Mouse (Mus musculus): ENCODE data around the gene Gm49661. TPM values are rescaled to one million over a fixed set of nuclear protein-coding genes. Genes with fewer than 3 reads are reported as not detected.

The Gm49661 gene
- total RNA-seq, 2 experiments from 2014 or later, result not detected

DNA sequence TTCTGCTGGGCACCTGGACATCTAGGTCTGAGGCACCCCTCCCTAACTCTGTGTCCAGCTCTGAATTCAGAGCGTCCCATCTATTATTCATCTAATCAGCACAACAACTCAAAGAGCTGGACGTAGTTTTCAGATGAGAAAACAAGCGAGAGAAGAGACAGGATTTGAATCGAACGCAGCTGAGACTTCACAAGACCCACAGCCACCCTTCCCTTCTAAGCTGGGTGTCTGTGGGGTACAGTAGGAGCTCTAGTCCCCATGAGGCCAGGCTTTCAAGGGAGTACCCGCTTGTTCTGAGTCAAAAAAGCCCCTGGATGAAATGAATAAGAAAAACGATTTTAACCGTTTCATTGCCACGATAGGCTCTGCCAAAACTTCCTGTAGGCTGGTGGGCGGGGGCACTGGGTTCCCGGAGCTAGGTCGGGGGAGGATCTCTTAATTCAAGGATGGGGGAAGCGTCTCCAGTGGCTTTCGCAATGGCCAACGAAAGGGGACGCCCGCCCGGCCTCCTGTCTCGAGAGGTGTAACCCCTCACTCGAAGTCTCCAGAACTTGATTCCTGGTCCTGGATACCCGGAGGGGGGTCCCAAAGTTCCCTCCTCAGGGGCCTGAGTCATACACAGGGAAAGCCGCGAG lies 15.9 kb upstream of the Gm49661 start:
- intact Hi-C loops (cut with DNase I), result no loop called here
- no peak for DNase-seq (ENCODE audit: low spot score)

- intact Hi-C loops (cut with DNase I), result no loop called here
- DNase-seq (ENCODE audit: low spot score), result no peak
Measured at GRCm38 (mm10) chr8:84984294-84985048, 15.2 kb upstream of the Gm49661 start.

DNA sequence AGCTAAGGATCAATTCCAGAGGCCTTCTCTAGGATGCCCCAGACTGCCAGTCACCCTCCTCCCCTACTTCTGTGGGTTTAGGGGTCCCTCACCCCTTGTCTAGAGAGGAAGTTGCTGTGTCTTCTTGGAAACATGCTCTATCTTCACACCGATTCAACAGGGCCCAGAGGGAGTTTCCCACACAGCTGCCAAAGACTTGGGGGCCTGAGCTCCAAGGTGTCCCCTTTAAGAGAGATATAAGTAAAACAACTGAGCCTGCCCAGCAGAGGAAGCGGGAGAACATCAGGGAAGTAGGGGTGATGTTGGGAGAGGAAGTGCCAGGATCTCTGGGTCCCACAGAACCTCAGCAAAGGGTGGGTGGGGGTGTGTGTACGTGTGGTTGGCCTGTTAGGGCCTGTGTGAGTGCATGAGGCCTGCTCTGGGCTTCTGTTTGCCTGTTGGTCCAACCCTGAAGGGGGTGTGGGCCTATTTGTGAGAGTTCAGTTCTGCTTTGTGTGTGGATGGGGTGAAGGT lies 13.3 kb upstream of the Gm49661 start:
- DNase-seq (ENCODE audit: low spot score), result no peak
- intact Hi-C loops (cut with DNase I), result no loop called here

GRCm38 (mm10) chr8:84981644-84982498 lies 12.6 kb upstream of the Gm49661 start:
- no peak for DNase-seq (ENCODE audit: low spot score)
- intact Hi-C loops (cut with DNase I), result no loop called here

DNA sequence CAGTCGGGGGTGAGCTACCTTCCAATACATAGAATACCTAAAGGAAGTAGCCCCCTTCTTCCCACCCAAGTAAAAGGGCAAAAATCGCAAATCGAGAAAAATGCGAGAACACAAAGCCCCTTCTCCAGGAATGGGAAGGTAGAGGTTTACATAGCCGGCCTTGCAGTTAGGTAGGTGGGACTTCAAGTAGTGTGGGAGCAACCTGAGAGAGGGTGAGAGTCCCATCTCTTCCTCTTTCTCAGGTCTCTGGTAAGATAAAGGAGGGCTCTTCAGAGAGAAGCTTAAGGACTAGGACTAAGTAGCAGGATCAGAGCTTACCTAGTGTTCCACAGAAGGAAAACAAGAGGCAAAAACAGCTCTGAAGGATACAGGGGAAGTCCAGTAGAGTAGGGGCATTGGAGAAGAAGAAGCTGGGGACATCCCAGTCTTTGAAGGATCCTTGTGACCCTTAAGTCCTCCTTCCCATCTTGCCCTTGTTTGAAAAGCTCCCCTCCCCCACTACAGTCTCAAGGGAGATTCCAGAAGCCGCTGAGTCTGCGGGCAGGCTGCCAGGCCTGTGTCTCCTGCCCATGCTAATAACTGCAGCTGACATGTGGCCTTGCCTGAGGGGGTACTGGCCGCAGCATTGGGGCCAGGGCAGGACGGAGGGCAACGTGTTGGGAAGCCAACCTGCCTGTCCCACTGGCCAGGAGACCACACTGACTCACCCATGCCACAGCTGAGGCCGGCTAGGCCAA lies 11.6 kb upstream of the Gm49661 start:
- intact Hi-C loops (cut with DNase I), result no loop called here
- peak; percentile 72 for DNase-seq (ENCODE audit: low spot score)

GRCm38 (mm10) chr8:84979599-84980421 lies 10.6 kb upstream of the Gm49661 start:
- DNase-seq (ENCODE audit: low spot score), result peak; percentile 93
- intact Hi-C loops (cut with DNase I), result loop anchor here (5.0 kb wide), 2 partner anchors 318 to 452 kb away; partner anchors contain the start of genes 4921524J17Rik and Ier2

- DNase-seq (ENCODE audit: low spot score), result peak; percentile 98
- intact Hi-C loops (cut with DNase I), result loop anchor here (5.0 kb wide), 2 partner anchors 316 to 454 kb away; partner anchors contain the start of genes 4921524J17Rik and Ier2
Measured at GRCm38 (mm10) chr8:84978248-84978940, 9.2 kb upstream of the Gm49661 start, which contains the start of gene Junb. Gene Junb (minus strand): TSS chr8:84978718.

GRCm38 (mm10) chr8:84977435-84978247 lies 8.4 kb upstream of the Gm49661 start:
- intact Hi-C loops (cut with DNase I), result loop anchor here (5.0 kb wide), 2 partner anchors 315 to 455 kb away; partner anchors contain the start of genes 4921524J17Rik and Ier2

DNA sequence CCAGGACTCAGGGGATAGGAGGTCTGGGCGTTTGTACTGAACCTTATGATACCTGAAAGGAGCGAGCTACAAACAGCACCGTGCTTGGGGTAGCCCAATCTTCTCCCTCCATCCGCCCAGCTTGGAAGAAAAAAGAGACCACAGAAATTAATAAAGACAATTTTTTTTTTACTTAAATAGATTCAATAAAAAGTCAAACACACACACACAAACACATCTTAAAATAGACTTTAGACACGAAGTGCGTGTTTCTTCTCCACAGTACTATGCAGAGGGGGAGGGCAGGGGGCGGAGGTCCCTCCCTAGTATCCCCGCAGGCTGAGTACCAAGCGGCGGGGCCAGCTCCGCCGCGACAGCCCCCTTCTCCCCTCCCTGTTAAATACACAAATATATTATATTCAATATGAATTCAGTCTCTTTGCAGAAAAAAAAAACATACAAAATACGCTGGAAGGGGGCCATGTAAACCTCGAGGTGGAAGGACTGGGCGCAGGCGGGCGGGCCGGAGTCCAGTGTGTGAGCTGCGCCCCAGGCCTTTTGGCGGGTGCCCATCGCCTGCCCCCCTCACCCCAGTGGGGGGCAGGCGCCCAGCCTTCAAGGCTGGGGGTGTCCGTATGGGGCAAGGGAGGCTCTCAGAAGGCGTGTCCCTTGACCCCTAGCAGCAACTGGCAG lies 7.7 kb upstream of the Gm49661 start:
- intact Hi-C loops (cut with DNase I), result loop anchor here (5.0 kb wide), 2 partner anchors 315 to 455 kb away; partner anchors contain the start of genes 4921524J17Rik and Ier2
- DNase-seq (ENCODE audit: low spot score), result no peak

More at GRCm38 (mm10) chr8:84977435-84978247, 8.4 kb upstream of the Gm49661 start:
- peak; percentile 50 for DNase-seq (ENCODE audit: low spot score)

- intact Hi-C loops (cut with DNase I), result loop anchor here (5.0 kb wide), 2 partner anchors 314 to 456 kb away; partner anchors contain the start of genes 4921524J17Rik and Ier2
- peak; percentile 94 for DNase-seq (ENCODE audit: low spot score)
Measured at GRCm38 (mm10) chr8:84976031-84976762, 7.0 kb upstream of the Gm49661 start.

- intact Hi-C loops (cut with DNase I), result loop anchor here (1.0 to 5.0 kb wide), 3 partner anchors 15 to 457 kb away; partner anchors contain the start of genes 4921524J17Rik, Hook2 and Ier2
- DNase-seq (ENCODE audit: low spot score), result no peak
Measured at GRCm38 (mm10) chr8:84975434-84975833, 6.2 kb upstream of the Gm49661 start.

DNA sequence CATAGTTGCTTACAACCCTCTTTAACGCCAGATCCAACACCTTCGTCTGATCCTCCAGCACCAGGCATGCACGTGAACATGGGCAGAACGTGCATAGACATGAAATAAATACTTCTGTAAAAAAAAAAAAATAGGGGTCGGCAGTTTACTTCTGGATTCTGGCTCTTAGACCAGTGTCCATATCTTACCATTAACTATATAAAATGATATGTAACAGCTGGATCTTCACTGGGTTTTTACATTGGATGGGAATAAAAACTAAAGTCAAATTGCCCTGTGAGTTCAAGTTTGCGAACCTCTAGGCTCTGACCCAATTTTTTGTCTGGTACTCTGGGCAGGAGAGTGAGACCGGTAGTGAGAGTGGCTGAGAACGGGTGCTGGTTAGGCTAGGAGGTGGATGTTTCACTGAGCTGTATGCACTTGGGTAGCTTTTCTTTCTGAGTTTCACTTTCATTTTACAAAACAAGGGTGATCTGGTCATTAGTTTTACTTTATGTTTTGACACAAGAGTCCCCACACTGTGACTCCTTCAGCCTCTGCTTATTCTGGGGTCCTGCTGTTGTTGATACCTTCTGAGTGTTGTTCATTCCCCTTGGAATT lies 5.4 kb upstream of the Gm49661 start:
- no peak for DNase-seq (ENCODE audit: low spot score)
- intact Hi-C loops (cut with DNase I), result loop anchor here (1.0 to 5.0 kb wide), 3 partner anchors 16 to 458 kb away; partner anchors contain the start of genes 4921524J17Rik, Hook2 and Ier2

DNA sequence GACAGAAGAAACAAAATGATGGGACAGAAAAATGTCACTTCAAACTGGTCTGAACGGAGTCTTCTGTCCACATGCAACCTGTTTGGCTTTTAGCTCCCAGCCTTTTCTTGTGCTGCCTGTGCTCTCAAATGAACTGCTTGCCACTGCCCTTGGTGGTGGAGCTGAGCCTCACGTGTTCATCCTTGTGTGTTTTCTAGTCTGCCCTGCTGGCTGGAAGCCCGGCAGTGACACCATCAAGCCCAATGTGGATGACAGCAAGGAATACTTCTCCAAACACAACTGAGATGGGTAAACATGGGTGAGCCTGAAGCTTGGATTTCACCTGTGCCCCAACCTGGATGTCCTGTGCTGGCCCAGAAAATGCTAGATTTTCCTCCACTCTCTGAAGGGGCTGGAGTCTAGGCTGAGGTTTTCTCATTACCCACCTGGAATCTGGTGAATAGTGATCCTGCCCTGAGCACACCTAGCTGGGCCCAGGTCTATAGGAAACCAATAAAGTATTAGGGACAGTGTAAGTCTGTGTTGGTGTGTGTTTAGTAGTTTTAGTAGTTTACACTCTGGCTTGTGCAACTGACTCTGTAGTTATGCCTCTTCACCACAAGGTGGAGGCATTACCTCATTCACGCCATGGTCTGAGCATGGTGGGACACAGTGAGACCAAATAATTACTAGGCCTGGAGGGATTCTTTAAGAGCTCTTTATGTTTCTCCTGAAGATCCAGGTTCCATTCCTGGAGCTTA lies 4.7 kb upstream of the Gm49661 start:
- intact Hi-C loops (cut with DNase I), result no loop called here
- no peak for DNase-seq (ENCODE audit: low spot score)

- intact Hi-C loops (cut with DNase I), result no loop called here
- DNase-seq (ENCODE audit: low spot score), result no peak
Measured at GRCm38 (mm10) chr8:84973079-84973478, 3.8 kb upstream of the Gm49661 start.

Measured in heart, postnatal 25 days (tissue).